Mouse (Mus musculus) fat pad, adult 2 months (tissue): ENCODE results near the gene Alpk1.

Experiments
- DNase-seq: peaks from one replicate; pipeline ENCODE4 v3.0.0-alpha.2; 2011; ENCODE audit warnings: low read depth, low spot score; ENCODE audit errors: extremely low read depth

The Alpk1 gene

GRCm38 (mm10) chr3:127780021-127780644 is at the start of gene Alpk1:
Gene Alpk1, minus strand, starts transcription at chr3:127780527.
- DNase-seq, result no peak

- no peak for DNase-seq
Observed at GRCm38 (mm10) chr3:127827123-127827522, 46.8 kb upstream of the Alpk1 start.

DNA sequence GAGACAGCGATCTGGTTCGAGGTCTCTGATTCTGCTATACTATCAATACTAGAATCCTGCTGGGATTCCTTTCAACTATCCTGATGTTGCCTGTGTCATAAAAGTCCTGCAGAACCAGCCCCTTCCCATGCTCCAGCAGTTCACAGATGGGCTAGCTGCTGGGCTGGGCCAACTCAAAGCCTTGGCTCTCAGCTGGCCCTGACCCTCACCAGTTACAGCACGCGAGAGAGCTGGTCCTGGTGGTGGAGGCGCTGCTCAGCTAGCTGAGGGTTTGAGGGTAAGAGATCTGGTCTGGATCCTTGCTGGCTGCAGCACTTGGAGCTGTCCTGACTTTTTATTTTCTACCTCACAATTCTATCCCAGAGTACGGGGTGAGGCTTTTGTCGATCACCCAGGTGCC is 46.2 kb upstream of the Alpk1 start:
- no peak for DNase-seq

- no peak for DNase-seq
Observed at GRCm38 (mm10) chr3:127823886-127824863, 43.8 kb upstream of the Alpk1 start.

DNA sequence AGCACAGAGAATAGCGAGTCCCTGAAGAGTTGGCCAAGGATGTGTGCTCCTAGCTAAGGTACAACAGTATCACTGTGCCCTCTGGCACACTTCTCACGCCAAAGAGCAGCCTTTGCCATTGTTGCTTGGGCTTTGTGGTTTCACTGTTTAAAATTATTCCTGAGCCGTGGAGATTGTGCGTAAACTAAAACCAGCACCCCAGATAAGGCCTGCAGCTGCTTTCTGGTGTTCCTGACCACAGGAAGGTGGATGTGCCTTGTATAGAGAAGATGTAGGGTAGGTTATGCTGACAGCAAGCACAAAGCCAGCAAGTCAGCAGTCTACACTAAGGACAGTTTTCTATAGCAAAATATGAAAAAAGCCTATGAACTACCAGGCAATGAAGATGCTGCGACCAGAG is 40.9 kb upstream of the Alpk1 start:
- DNase-seq, result no peak

GRCm38 (mm10) chr3:127820400-127820799 is 40.1 kb upstream of the Alpk1 start:
- DNase-seq, result no peak

DNA sequence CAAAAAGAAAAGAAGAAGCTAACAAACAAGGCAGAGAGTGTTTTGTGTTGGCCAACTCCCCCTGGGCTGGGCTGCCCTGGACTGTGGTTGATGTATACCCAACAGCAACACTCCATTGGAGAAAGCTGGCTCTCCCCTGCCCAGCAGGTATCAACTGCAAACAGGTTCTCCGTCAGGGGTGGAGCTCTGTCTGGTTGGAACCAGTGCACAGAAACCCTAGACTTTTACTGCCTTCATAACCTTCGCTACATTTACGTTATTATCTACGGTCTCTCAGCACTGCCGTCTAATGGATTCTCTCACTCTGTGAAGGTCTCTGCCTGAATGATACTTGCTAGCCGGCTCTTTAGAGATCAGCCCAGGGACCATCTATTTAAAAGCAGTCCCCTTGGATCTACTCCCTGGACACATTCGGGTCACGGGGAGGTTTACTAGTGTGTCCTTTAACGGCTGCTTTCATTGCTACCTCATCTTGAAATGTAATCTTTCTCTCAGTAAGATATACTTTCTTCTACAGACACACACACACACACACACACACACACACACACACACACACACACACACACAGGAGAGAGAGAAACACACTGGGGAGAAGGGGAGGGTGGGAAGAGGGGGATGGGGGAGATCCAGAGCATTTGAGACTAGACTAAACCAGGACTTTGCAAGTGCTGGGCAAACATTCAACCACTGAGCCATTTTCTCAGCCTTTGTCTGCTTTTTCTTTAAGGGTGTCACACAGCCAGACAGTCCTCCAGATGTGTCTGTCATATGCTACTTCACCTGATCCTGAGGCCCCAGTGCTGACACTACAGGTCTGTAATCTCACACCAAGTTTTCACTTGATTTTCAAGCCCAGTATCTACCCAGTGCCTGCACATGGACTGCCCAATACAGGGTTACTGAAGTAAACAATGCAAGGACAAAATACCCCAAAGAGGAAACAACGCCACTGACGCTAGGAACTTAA is 38.7 kb upstream of the Alpk1 start:
- DNase-seq, result no peak

- DNase-seq, result no peak
Observed at GRCm38 (mm10) chr3:127817120-127817683, 36.9 kb upstream of the Alpk1 start.

DNA sequence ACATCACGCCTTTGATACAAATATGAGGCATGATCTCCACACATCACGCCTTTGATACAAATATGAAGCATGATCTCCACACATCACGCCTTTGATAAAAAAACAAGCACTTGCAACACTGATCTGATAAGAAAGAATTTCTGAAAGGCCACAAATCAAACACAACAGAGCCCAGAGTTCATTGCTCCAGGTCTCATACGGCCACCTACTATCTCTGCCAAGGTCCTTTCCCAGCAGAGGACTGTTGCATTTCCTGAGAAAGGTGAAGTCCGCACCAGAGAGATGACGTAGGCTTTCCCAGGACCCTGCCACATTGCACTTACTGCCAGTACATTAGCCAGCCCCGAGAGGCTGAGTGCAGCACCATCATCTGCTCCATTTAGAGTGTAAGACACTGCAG is 28.8 kb upstream of the Alpk1 start:
- no peak for DNase-seq

DNA sequence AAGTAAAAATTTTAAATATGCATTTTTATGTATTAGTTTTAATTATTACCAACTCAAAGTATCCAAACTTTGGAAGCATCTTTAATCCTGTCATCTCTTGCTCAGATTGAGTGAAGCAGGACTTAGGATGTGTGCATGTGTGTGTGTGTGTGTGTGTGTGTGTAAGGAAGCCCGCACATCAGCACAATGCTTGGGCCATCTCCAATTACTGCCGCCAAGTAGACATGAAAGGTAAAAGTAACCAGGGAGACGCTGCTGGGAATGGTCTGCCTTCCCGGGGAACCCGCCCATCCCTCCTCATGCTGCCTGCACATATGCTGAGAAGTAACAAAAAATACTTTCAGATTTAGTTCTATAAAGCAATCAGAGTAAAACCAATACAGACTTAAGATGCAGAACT is 27.5 kb upstream of the Alpk1 start:
- no peak for DNase-seq

GRCm38 (mm10) chr3:127805991-127806390 is 25.7 kb upstream of the Alpk1 start:
- no peak for DNase-seq

DNA sequence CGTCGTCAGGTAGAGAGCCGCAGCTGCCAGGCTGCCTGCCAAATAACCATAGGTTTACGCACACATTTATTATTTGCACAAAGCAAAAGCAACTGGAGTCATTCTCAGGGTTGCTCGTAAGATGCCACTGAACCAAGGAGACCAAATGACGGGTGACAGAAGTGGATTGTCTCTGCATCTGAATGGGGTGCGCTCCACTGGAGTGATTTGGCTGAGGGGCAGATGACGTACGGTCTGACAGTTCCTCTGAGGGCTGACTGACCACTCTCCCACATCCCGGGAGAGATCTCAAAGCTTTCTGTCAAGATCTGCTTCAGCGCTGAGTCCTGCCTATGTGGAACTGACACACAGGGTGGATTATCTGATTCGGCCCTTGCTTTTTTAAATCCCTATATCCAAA is 24.7 kb upstream of the Alpk1 start:
- no peak for DNase-seq

GRCm38 (mm10) chr3:127804439-127804838 is 24.1 kb upstream of the Alpk1 start:
- DNase-seq, result no peak

- DNase-seq, result no peak
Observed at GRCm38 (mm10) chr3:127802814-127803213, 22.5 kb upstream of the Alpk1 start.

DNA sequence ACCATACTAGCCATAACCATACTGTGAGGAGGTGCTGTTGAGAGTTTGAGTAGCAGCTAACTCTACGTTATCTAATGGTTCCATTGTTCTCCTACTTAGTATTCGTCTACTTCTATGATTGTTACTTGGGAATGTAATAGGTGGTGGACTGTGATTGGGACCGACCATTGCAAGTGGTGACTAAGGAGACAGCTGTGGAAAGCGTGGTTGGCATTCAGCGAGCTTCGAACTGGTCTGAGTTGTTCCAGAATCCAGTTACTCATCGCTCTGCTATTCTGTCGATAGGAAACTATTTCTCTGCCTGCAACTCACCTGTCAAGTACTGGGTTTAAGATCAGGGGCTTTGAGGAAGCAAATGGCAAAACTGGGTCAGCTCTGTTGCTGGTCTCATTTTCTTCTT is 20.8 kb upstream of the Alpk1 start:
- DNase-seq, result no peak

- DNase-seq, result no peak
Observed at GRCm38 (mm10) chr3:127796271-127796670, 15.9 kb upstream of the Alpk1 start.

GRCm38 (mm10) chr3:127795762-127796161 is 15.4 kb upstream of the Alpk1 start:
- DNase-seq, result no peak

GRCm38 (mm10) chr3:127793022-127793421 is 12.7 kb upstream of the Alpk1 start:
- no peak for DNase-seq

GRCm38 (mm10) chr3:127791595-127792561 is 11.6 kb upstream of the Alpk1 start:
- no peak for DNase-seq

- no peak for DNase-seq
Observed at GRCm38 (mm10) chr3:127791056-127791483, 10.7 kb upstream of the Alpk1 start.
